Mouse (Mus musculus): ENCODE results near the gene Sycn. TPM values are rescaled to one million over a fixed set of nuclear protein-coding genes. Genes with fewer than 3 reads are reported as not detected.
"Not testable (repeated sequence)": the region's sequence is repeated elsewhere in the genome, so short reads cannot be mapped to it uniquely, and the experiment has no call there.

The Sycn gene
- 17.0 and 23.4 TPM in 2 replicates for polyA plus RNA-seq (2015; fragmentation: Nextera tagmentation; extraction: Ambion mirVana)

GRCm38 (mm10) chr7:28540526-28540925, at the start of gene Sycn:
Gene Sycn, plus strand, starts transcription at chr7:28540885.
- ATAC-seq, result peak; percentile 20; the same call in 1 of the 2 replicates
- TF ChIP-seq CTCF (IDR thresholded peaks at IDR 0.05; ENCODE audit: low read depth), result no peak
- Histone ChIP-seq H3K36me3 (ENCODE audit: control insufficient read depth, insufficient read depth) (no peaks in the 10 kb centered on the region), H3K9ac (ENCODE audit: low read depth, low read length) (no peak within 1 kb of the TSS), H3K27ac (ENCODE audit: low read depth, low read length) (no peak within 1 kb of the TSS), H3K9me3 (ENCODE audit: control insufficient read depth) (no peaks in the 10 kb centered on the region), H3K4me3 (ENCODE audit: low read depth, low read length) (no peak within 1 kb of the TSS), H3K4me1 (replicated peaks; ENCODE audit: control insufficient read depth, insufficient read depth, low read length) (no peaks in the 10 kb centered on the region), H3K4me2 (replicated peaks; ENCODE audit: low read depth) (no peak within 1 kb of the TSS), H3K27me3 (replicated peaks; ENCODE audit: control insufficient read depth, insufficient read depth, low read length) (peaks cover 7% of the 10 kb centered on the region; the same call in 1 of the 2 replicates)
- WGBS, result 29% methylated on average over 4 of the region's 4 CpGs

GRCm38 (mm10) chr7:28490903-28491302, 49.8 kb upstream of the Sycn start:
- no peak for TF ChIP-seq CTCF (IDR thresholded peaks at IDR 0.05; ENCODE audit: low read depth)
- no peak overlapping the region for H3K9ac ChIP-seq (ENCODE audit: low read depth, low read length)
- no peaks in the 10 kb centered on the region for H3K4me1 ChIP-seq (replicated peaks; ENCODE audit: control insufficient read depth, insufficient read depth, low read length)
- no peaks in the 10 kb centered on the region for H3K36me3 ChIP-seq (ENCODE audit: control insufficient read depth, insufficient read depth)
- no peak overlapping the region for H3K4me3 ChIP-seq (ENCODE audit: low read depth, low read length)
- ATAC-seq, result no peak
- H3K27me3 ChIP-seq (replicated peaks; ENCODE audit: control insufficient read depth, insufficient read depth, low read length), result no peaks in the 10 kb centered on the region
- H3K27ac ChIP-seq (ENCODE audit: low read depth, low read length), result no peak overlapping the region
- WGBS, result 29% methylated on average over 14 of the region's 14 CpGs
- no peaks in the 10 kb centered on the region for H3K9me3 ChIP-seq (ENCODE audit: control insufficient read depth)
- peak overlapping the region; percentile 33; the same call in 1 of the 2 replicates for H3K4me2 ChIP-seq (replicated peaks; ENCODE audit: low read depth)

- no peak overlapping the region for H3K4me3 ChIP-seq (ENCODE audit: low read depth, low read length)
- H3K27ac ChIP-seq (ENCODE audit: low read depth, low read length), result no peak overlapping the region
- no peak for ATAC-seq
- H3K9ac ChIP-seq (ENCODE audit: low read depth, low read length), result no peak overlapping the region
- no peaks in the 10 kb centered on the region for H3K4me1 ChIP-seq (replicated peaks; ENCODE audit: control insufficient read depth, insufficient read depth, low read length)
- TF ChIP-seq CTCF (IDR thresholded peaks at IDR 0.05; ENCODE audit: low read depth), result no peak
- H3K4me2 ChIP-seq (replicated peaks; ENCODE audit: low read depth), result no peak overlapping the region
- H3K9me3 ChIP-seq (ENCODE audit: control insufficient read depth), result no peaks in the 10 kb centered on the region
- H3K36me3 ChIP-seq (ENCODE audit: control insufficient read depth, insufficient read depth), result no peaks in the 10 kb centered on the region
- H3K27me3 ChIP-seq (replicated peaks; ENCODE audit: control insufficient read depth, insufficient read depth, low read length), result no peaks in the 10 kb centered on the region
- whole genome bisulfite sequencing, result 89% methylated on average over 8 of the region's 8 CpGs
These were observed 48.4 kb upstream of the Sycn start for GRCm38 (mm10) chr7:28492310-28492709.

- Histone ChIP-seq H3K9ac (ENCODE audit: low read depth, low read length) (no peak overlapping the region), H3K36me3 (ENCODE audit: control insufficient read depth, insufficient read depth) (no peaks in the 10 kb centered on the region), H3K27me3 (replicated peaks; ENCODE audit: control insufficient read depth, insufficient read depth, low read length) (no peaks in the 10 kb centered on the region), H3K4me3 (ENCODE audit: low read depth, low read length) (no peak overlapping the region), H3K4me1 (replicated peaks; ENCODE audit: control insufficient read depth, insufficient read depth, low read length) (no peaks in the 10 kb centered on the region), H3K4me2 (replicated peaks; ENCODE audit: low read depth) (no peak overlapping the region), H3K9me3 (ENCODE audit: control insufficient read depth) (no peaks in the 10 kb centered on the region), H3K27ac (ENCODE audit: low read depth, low read length) (no peak overlapping the region)
- TF ChIP-seq CTCF (IDR thresholded peaks at IDR 0.05; ENCODE audit: low read depth), result no peak
- WGBS, result 76% methylated on average over 11 of the region's 11 CpGs
- ATAC-seq, result no peak
These were observed 45.3 kb upstream of the Sycn start for GRCm38 (mm10) chr7:28495426-28495825.

- no peak for TF ChIP-seq CTCF (IDR thresholded peaks at IDR 0.05; ENCODE audit: low read depth)
- Histone ChIP-seq H3K4me3 (ENCODE audit: low read depth, low read length) (no peak overlapping the region), H3K9ac (ENCODE audit: low read depth, low read length) (no peak overlapping the region), H3K4me2 (replicated peaks; ENCODE audit: low read depth) (no peak overlapping the region), H3K4me1 (replicated peaks; ENCODE audit: control insufficient read depth, insufficient read depth, low read length) (no peaks in the 10 kb centered on the region), H3K36me3 (ENCODE audit: control insufficient read depth, insufficient read depth) (no peaks in the 10 kb centered on the region), H3K9me3 (ENCODE audit: control insufficient read depth) (no peaks in the 10 kb centered on the region), H3K27ac (ENCODE audit: low read depth, low read length) (no peak overlapping the region), H3K27me3 (replicated peaks; ENCODE audit: control insufficient read depth, insufficient read depth, low read length) (no peaks in the 10 kb centered on the region)
- WGBS, result 5% methylated on average over 5 of the region's 5 CpGs
- ATAC-seq, result no peak
These were observed 35.1 kb upstream of the Sycn start for GRCm38 (mm10) chr7:28505585-28505984.

GRCm38 (mm10) chr7:28509121-28509520, 31.6 kb upstream of the Sycn start:
- not testable (repeated sequence) for ATAC-seq; H3K4me3 ChIP-seq (ENCODE audit: low read depth, low read length); H3K4me1 ChIP-seq (replicated peaks; ENCODE audit: control insufficient read depth, insufficient read depth, low read length); H3K27me3 ChIP-seq (replicated peaks; ENCODE audit: control insufficient read depth, insufficient read depth, low read length); H3K9me3 ChIP-seq (ENCODE audit: control insufficient read depth); H3K9ac ChIP-seq (ENCODE audit: low read depth, low read length); H3K27ac ChIP-seq (ENCODE audit: low read depth, low read length); H3K4me2 ChIP-seq (replicated peaks; ENCODE audit: low read depth); H3K36me3 ChIP-seq (ENCODE audit: control insufficient read depth, insufficient read depth)
- 100% methylated on average over 1 of the region's 2 CpGs for WGBS

All from intestine, postnatal 0 days (tissue).